Mouse (Mus musculus) hindbrain, embryonic 13.5 days (tissue): ENCODE results near the gene D1Ertd622e. TPM values are rescaled to one million over a fixed set of nuclear protein-coding genes. Genes with fewer than 3 reads are reported as not detected.
A peak's percentile ranks its signal among the peaks of the same experiment; 100 is the strongest.

ENCODE experiments used
- ATAC-seq: fragments of 200-750 bp; cut with Nextera tagmentation; 2 replicates; pipeline ENCODE4 v1.8.0; 2017; ENCODE audit warnings: moderate TSS enrichment; ENCODE audit not compliant: low FRiP score
- H3K27ac ChIP-seq: fragments of 300-500 bp; sonication (generic); 2 replicates; pipeline ENCODE4 v1.5.1; 2015; ENCODE audit warnings: inconsistent platforms, mild to moderate bottlenecking, moderate library complexity
- H3K27me3 ChIP-seq: fragments of 300-500 bp; sonication (generic); 2 replicates; pipeline ENCODE4 v1.6.1; 2015; ENCODE audit warnings: mild to moderate bottlenecking, inconsistent platforms
- H3K36me3 ChIP-seq: fragments of 300-500 bp; sonication (generic); 2 replicates; pipeline ENCODE4 v1.6.1; 2015; ENCODE audit warnings: mild to moderate bottlenecking, inconsistent platforms
- H3K4me1 ChIP-seq: fragments of 300-500 bp; sonication (generic); replicated peaks from 2 replicates; pipeline ENCODE4 v1.6.1; 2015; ENCODE audit warnings: inconsistent platforms
- H3K4me2 ChIP-seq: fragments of 300-500 bp; sonication (generic); 2 replicates; pipeline ENCODE4 v1.6.1; 2015; ENCODE audit warnings: inconsistent platforms, mild to moderate bottlenecking, moderate library complexity
- H3K4me3 ChIP-seq: fragments of 300-500 bp; sonication (generic); 2 replicates; pipeline ENCODE4 v1.5.1; 2015; ENCODE audit warnings: mild to moderate bottlenecking, inconsistent platforms
- H3K9ac ChIP-seq: fragments of 300-500 bp; sonication (generic); 2 replicates; pipeline ENCODE4 v1.6.1; 2015; ENCODE audit warnings: mild to moderate bottlenecking, inconsistent platforms
- H3K9me3 ChIP-seq: fragments of 300-500 bp; sonication (generic); 2 replicates; pipeline ENCODE4 v1.6.1; 2016; ENCODE audit warnings: inconsistent platforms
- WGBS: fragments of 180-500 bp; shearing (Covaris S2); methylation state at CpG from one replicate; pipeline ENCODE4 v1.1.7; 2015; 5-methylcytosine and 5-hydroxymethylcytosine counted together
- polyA plus RNA-seq: library from polyadenylated mRNA; unstranded; fragments of >200 nt; fragmentation: Nextera tagmentation; extraction: Ambion mirVana; gene quantifications from 2 replicates; pipeline ENCODE4 v1.2.1, GENCODE M21; 2015

The D1Ertd622e gene
- 50.4 and 51.8 TPM in 2 replicates for polyA plus RNA-seq

DNA sequence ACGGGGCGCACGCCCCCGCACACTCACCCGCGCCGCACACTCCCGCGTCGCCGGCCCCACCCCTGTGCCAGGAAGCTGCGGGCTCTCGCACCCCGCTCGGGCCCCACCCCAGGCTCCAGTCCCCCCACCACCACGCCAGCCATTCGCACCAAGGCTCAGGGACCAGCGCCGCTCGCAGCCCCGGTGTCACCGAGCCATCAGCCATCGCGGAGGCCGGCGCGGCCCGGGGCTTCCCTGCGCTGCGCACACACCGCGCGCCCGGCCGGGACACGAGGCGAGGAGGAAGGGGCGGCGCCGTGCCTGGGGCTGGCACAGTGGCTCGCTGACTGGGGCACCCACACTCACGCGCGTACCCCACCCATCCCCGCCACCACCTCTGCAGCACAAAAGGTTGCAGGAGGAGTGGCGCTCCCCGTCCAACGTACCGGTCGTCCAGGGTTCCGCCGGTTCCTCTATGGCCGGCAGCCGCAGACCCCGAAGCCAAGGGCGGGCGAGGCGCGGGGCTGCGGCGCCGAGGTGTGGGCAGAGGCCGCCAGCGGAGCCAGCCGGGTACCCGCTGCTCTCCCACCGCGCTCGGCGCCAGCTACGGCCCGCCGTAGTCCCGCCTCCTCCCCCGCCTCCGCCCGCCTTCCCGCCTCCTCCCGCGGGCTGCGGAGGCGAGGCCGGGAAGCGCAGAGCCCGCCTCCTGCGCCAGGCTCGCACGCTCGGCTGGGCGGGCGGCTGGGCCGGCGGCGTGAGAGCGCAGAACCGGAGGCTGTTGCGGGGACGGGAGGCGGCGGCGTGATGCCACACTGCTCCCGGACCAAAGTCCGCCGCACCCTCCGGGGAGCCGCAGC is at the start of gene D1Ertd622e:
D1Ertd622e (minus strand) TSS at position 669 of the 836 bp plus-strand sequence.
- Histone ChIP-seq H3K4me3 (peak within 1 kb of the TSS; percentile 96), H3K4me1 (peaks cover 41% of the 10 kb centered on the region), H3K36me3 (no peaks in the 10 kb centered on the region), H3K27ac (peak within 1 kb of the TSS; percentile 99), H3K9ac (peak within 1 kb of the TSS; percentile 96), H3K27me3 (no peaks in the 10 kb centered on the region), H3K9me3 (no peaks in the 10 kb centered on the region), H3K4me2 (peak within 1 kb of the TSS; percentile 65)
- ATAC-seq = peak; percentile 96
- under 1% methylated on average over 99 of the region's 106 CpGs for WGBS

DNA sequence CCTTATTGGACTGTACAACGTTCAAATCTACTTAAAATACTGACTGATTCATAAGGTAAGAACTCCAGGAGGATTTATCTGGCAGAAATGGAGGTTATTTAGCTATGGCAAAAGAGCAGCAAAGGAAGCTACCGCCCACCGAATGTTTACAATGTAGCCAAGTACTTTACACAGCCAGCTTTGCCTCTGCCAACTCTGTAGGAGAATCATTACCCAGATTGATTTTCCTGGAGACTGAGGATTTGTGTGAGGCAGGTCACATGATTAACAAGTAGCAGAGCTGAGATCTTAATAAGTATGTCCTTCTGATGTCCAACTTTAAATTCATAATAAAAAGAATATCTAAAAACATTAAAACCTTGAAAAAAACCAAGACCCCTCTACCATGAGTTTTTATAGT is 48.6 kb upstream of the D1Ertd622e start:
- Histone ChIP-seq H3K4me3 (no peak overlapping the region), H3K27ac (no peak overlapping the region), H3K27me3 (no peaks in the 10 kb centered on the region), H3K9me3 (no peaks in the 10 kb centered on the region), H3K36me3 (peaks cover 54% of the 10 kb centered on the region), H3K9ac (no peak overlapping the region), H3K4me1 (no peaks in the 10 kb centered on the region), H3K4me2 (no peak overlapping the region)
- no peak for ATAC-seq
- 96% methylated on average over 3 of the region's 3 CpGs for WGBS

DNA sequence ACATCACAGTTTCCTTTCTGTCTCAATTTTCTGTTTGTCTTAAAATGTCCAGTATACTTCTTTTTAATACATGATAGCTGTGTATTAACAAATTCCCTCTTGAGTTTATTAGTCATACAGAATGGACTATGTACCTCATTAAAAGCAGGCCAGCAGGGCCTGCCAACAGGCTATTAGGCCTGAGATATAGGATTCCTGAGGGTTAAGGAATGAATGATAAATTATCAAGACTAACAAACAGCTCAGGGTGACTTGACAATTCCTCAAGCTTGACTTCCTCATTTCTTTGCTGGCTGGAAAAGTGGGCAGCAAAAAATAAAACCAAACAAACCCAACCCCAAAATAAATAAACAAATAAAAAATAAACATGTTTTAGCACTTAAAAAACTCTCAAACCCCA is 43.5 kb upstream of the D1Ertd622e start:
- ATAC-seq = no peak
- Histone ChIP-seq H3K4me2 (no peak overlapping the region), H3K4me3 (no peak overlapping the region), H3K4me1 (no peaks in the 10 kb centered on the region), H3K27me3 (no peaks in the 10 kb centered on the region), H3K9me3 (no peaks in the 10 kb centered on the region), H3K27ac (no peak overlapping the region), H3K9ac (no peak overlapping the region), H3K36me3 (peaks cover 35% of the 10 kb centered on the region)

DNA sequence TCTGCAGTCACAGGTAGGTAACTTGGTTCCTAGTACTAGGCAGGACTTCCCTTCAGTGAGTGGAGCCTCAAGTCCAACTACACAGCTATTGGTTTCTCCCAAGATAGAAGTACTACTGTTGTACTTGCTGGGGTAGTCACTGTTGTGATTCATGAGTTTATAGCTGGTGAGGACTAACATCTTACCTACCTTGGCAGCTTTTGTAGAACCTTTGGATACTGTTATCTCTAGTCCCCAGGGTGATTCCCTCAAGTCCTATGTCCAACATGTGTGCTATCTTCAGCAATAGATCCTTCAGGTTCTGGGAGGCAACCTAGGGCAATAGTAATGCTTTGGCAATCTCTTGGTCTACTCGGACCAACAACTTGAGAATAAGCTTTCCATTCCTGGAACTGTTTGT is 42.8 kb upstream of the D1Ertd622e start:
- WGBS = 92% methylated on average over 1 of the region's 1 CpGs

DNA sequence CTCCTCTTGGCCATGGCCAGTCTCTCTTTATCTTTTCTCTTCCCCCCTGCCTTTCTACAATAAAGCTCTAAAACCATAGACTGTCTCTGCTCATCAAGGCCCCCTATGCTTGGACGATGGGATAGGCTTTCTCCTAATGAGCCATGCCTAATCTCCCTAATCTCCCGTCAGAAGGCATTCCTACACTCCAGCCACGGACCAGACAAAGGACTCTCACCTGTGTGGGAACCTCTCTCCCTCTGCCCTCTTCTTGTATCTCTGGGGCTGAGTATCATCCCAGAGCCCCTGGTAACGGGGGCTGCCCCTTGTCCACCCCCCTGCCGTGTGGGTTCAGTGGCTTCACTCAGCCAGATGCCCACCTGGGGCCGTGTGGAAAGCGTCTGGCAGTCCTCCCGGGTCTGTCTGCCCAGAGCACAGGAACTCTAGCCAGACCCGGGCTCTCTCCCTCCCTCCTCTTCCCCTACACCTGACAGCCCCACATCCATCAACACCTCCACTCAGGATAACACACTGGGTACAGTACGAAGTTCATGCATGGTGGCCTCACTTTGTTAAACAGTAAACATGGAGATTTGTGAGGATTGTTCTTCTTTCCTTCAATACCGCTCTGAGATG is 37.2 kb upstream of the D1Ertd622e start:
- Histone ChIP-seq H3K36me3 (peaks cover under 1% of the 10 kb centered on the region; the same call in 1 of the 2 replicates), H3K27me3 (no peaks in the 10 kb centered on the region), H3K9me3 (no peaks in the 10 kb centered on the region), H3K4me3 (no peak overlapping the region), H3K4me2 (peak overlapping the region; percentile 27; the same call in 1 of the 2 replicates), H3K9ac (no peak overlapping the region), H3K27ac (no peak overlapping the region), H3K4me1 (peaks cover 4% of the 10 kb centered on the region)
- 23% methylated on average over 11 of the region's 11 CpGs for whole genome bisulfite sequencing
- ATAC-seq = peak; percentile 75

More for the DNA sequence above, 42.8 kb upstream of the D1Ertd622e start:
- peaks cover 29% of the 10 kb centered on the region for H3K36me3 ChIP-seq
- H3K27ac ChIP-seq = no peak overlapping the region
- H3K4me2 ChIP-seq = no peak overlapping the region
- no peak overlapping the region for H3K9ac ChIP-seq
- no peaks in the 10 kb centered on the region for H3K4me1 ChIP-seq
- H3K27me3 ChIP-seq = no peaks in the 10 kb centered on the region
- no peak overlapping the region for H3K4me3 ChIP-seq
- no peak for ATAC-seq
- no peaks in the 10 kb centered on the region for H3K9me3 ChIP-seq

- Histone ChIP-seq H3K9me3 (no peaks in the 10 kb centered on the region), H3K27me3 (no peaks in the 10 kb centered on the region), H3K9ac (no peak overlapping the region), H3K4me3 (no peak overlapping the region), H3K4me1 (peaks cover 4% of the 10 kb centered on the region), H3K4me2 (no peak overlapping the region), H3K27ac (no peak overlapping the region), H3K36me3 (no peaks in the 10 kb centered on the region)
- 96% methylated on average over 1 of the region's 1 CpGs for WGBS
- ATAC-seq = no peak
Observed at GRCm38 (mm10) chr1:97697273-97697672, 35.4 kb upstream of the D1Ertd622e start.

DNA sequence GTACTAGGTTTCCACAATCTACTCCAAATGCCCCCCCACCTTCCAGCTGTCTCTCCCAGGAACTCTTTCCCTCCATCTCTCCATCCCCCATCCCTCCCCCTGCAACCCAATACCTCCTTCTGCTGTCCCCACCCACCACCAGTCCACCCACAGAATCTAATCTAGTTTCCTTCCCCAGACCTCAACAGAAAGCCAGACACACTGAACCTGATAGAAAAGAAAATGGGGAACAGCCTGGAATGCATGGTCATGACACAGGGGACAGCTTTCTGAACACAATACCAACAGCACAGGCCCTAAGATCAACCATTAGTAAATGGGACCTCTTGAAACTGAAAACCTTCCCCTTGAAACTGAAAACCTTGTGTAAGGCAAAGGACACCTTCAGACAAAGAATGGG is 32.0 kb upstream of the D1Ertd622e start:
- Histone ChIP-seq H3K4me3 (no peak overlapping the region), H3K9me3 (no peaks in the 10 kb centered on the region), H3K4me1 (no peaks in the 10 kb centered on the region; the same call in 1 of the 2 replicates), H3K27ac (no peak overlapping the region), H3K9ac (no peak overlapping the region), H3K27me3 (no peaks in the 10 kb centered on the region), H3K36me3 (no peaks in the 10 kb centered on the region), H3K4me2 (no peak overlapping the region)
- no peak for ATAC-seq

GRCm38 (mm10) chr1:97688756-97689155 is 26.9 kb upstream of the D1Ertd622e start:
- ATAC-seq = peak; percentile 71
- Histone ChIP-seq H3K27me3 (no peaks in the 10 kb centered on the region), H3K27ac (no peak overlapping the region)

GRCm38 (mm10) chr1:97676526-97677177 is 14.8 kb upstream of the D1Ertd622e start:
- Histone ChIP-seq H3K4me3 (no peak overlapping the region), H3K4me2 (no peak overlapping the region), H3K9me3 (no peaks in the 10 kb centered on the region), H3K27me3 (no peaks in the 10 kb centered on the region), H3K4me1 (no peaks in the 10 kb centered on the region), H3K36me3 (no peaks in the 10 kb centered on the region), H3K9ac (no peak overlapping the region), H3K27ac (no peak overlapping the region)
- WGBS = 78% methylated on average over 4 of the region's 4 CpGs
- no peak for ATAC-seq

More at GRCm38 (mm10) chr1:97688756-97689155, 26.9 kb upstream of the D1Ertd622e start:
- Histone ChIP-seq H3K4me3 (no peak overlapping the region), H3K36me3 (no peaks in the 10 kb centered on the region), H3K9me3 (no peaks in the 10 kb centered on the region), H3K9ac (no peak overlapping the region), H3K4me2 (no peak overlapping the region), H3K4me1 (no peaks in the 10 kb centered on the region)
- WGBS = 15% methylated on average over 3 of the region's 3 CpGs

DNA sequence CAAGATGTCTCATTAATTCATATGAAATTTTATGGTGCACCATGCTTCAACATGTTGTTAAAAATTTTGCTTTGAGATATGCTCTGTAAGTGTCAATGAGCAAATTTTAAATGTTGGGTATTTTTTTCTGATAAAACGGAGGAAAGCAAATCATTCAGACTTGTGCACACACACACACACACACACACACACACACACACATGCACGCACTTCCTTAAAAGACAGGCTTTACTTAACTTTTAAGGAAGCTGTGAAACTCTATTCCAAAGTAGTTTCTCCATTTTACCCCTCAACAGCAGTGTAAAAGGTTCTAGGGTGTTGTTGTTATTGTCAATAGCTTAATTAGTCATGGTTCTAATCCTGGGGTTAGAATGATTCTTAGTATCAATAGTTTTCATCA is 14.2 kb upstream of the D1Ertd622e start:
- no peak overlapping the region for H3K27ac ChIP-seq
- 68% methylated on average over 2 of the region's 2 CpGs for WGBS
- H3K4me1 ChIP-seq = no peaks in the 10 kb centered on the region

DNA sequence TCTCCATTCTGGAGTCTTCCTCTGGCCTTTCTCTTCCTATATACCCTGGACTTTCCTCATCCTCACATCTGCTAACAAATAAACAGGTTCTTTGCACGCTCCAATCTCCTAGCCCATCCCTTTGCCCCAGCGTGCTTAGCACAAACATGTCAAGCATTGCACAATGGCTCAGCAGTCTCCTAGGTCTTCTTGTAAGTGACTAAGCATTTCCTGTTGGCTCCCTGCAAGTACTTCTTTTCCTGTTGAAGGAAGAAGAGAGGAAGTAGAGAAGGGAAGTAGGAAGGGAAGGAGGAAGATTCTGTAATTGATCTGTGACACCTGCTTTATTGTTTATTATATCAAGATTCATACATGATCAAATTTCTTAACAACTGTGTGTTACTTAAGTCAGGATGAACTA is 11.0 kb upstream of the D1Ertd622e start:
- Histone ChIP-seq H3K27ac (no peak overlapping the region), H3K9me3 (no peaks in the 10 kb centered on the region), H3K27me3 (no peaks in the 10 kb centered on the region), H3K4me2 (no peak overlapping the region), H3K9ac (no peak overlapping the region), H3K36me3 (no peaks in the 10 kb centered on the region), H3K4me3 (no peak overlapping the region), H3K4me1 (no peaks in the 10 kb centered on the region)
- ATAC-seq = no peak
- 75% methylated on average over 2 of the region's 2 CpGs for WGBS

More for the DNA sequence above, 14.2 kb upstream of the D1Ertd622e start:
- Histone ChIP-seq H3K9me3 (no peaks in the 10 kb centered on the region), H3K36me3 (no peaks in the 10 kb centered on the region), H3K4me2 (no peak overlapping the region), H3K9ac (no peak overlapping the region), H3K27me3 (no peaks in the 10 kb centered on the region), H3K4me3 (no peak overlapping the region)
- no peak for ATAC-seq

- ATAC-seq = no peak
- Histone ChIP-seq H3K4me2 (no peak overlapping the region), H3K4me1 (peaks cover 3% of the 10 kb centered on the region; the same call in 1 of the 2 replicates), H3K9me3 (no peaks in the 10 kb centered on the region), H3K27ac (no peak overlapping the region), H3K36me3 (no peaks in the 10 kb centered on the region), H3K9ac (no peak overlapping the region), H3K4me3 (no peak overlapping the region), H3K27me3 (no peaks in the 10 kb centered on the region)
- 96% methylated on average over 1 of the region's 1 CpGs for WGBS
Observed at GRCm38 (mm10) chr1:97667288-97667687, 5.4 kb upstream of the D1Ertd622e start.
